Mouse (Mus musculus) liver, postnatal 0 days (tissue): Measurements from ENCODE around the gene Pkd1. TPM values are rescaled to one million over a fixed set of nuclear protein-coding genes. Genes with fewer than 3 reads are reported as not detected.

Source experiments
- ATAC-seq: fragments of 200-750 bp; cut with Nextera tagmentation; 2 replicates; pipeline ENCODE4 v1.8.0; 2017; ENCODE audit warnings: mild to moderate bottlenecking, moderate library complexity
- DNase-seq: peaks from one replicate; pipeline ENCODE4 v3.0.0-alpha.2; 2016
- H3K27ac ChIP-seq: fragments of 300-500 bp; sonication (generic); 2 replicates; pipeline ENCODE4 v1.5.1; 2014; ENCODE audit warnings: antibody characterized with exemption, moderate library complexity, mild to moderate bottlenecking, low read depth
- H3K27me3 ChIP-seq: fragments of 300-500 bp; sonication (generic); 2 replicates; pipeline ENCODE4 v1.6.1; 2014; ENCODE audit warnings: low read length, control low read depth, mixed read lengths; ENCODE audit not compliant: insufficient read depth
- H3K36me3 ChIP-seq: fragments of 300-500 bp; sonication (generic); replicated peaks from 2 replicates; pipeline ENCODE4 v1.6.1; 2014; ENCODE audit warnings: mild to moderate bottlenecking, control low read depth, low read length, moderate library complexity, mixed read lengths; ENCODE audit not compliant: insufficient read depth
- H3K4me1 ChIP-seq: fragments of 300-500 bp; sonication (generic); 2 replicates; pipeline ENCODE4 v1.6.1; 2014; ENCODE audit warnings: antibody characterized with exemption, mild to moderate bottlenecking, control low read depth; ENCODE audit not compliant: insufficient read depth
- H3K4me2 ChIP-seq: fragments of 300-500 bp; sonication (generic); 2 replicates; pipeline ENCODE4 v1.6.1; 2014; ENCODE audit warnings: low read depth, mild to moderate bottlenecking, low read length, moderate library complexity, mixed read lengths
- H3K4me3 ChIP-seq: fragments of 300-500 bp; sonication (generic); 2 replicates; pipeline ENCODE4 v1.5.1; 2014; ENCODE audit warnings: low read depth, low read length
- H3K9ac ChIP-seq: fragments of 300-500 bp; sonication (generic); replicated peaks from 2 replicates; pipeline ENCODE4 v1.6.1; 2014; ENCODE audit warnings: mild to moderate bottlenecking, moderate library complexity
- H3K9me3 ChIP-seq: fragments of 300-500 bp; sonication (generic); 2 replicates; pipeline ENCODE4 v1.6.1; 2016; ENCODE audit warnings: mild to moderate bottlenecking, control low read depth, low read length, mixed read lengths
- CTCF ChIP-seq: sonication (generic); IDR thresholded peaks from 2 replicates; pipeline ENCODE4 v1.5.1; 2016; ENCODE audit warnings: antibody characterized with exemption, low read depth
- EP300 ChIP-seq: IDR thresholded peaks from 2 replicates; pipeline ENCODE4 v1.6.1; 2016; ENCODE audit warnings: antibody characterized with exemption, low read depth, mild to moderate bottlenecking
- WGBS: fragments of 180-500 bp; shearing (Covaris S2); extraction: QIAGEN DNeasy Blood & Tissue Kit; methylation state at CpG from one replicate; pipeline ENCODE4 v1.1.7; 2014; ENCODE audit not compliant: insufficient replicate concordance; 5-methylcytosine and 5-hydroxymethylcytosine counted together
- polyA plus RNA-seq: library from polyadenylated mRNA; unstranded; fragments of >200 nt; fragmentation: Nextera tagmentation; extraction: Ambion mirVana; gene quantifications from 2 replicates; pipeline ENCODE4 v1.2.1, GENCODE M21; 2015

Pkd1 gene
- polyA plus RNA-seq, 1 experiment from 2014 or later, result 2.8 TPM

- WGBS, result 60% methylated on average over 3 of the region's 3 CpGs
- peaks cover 39% of the 10 kb centered on the region for H3K4me1 ChIP-seq
- H3K9ac ChIP-seq, result no peak overlapping the region
These were observed 18.6 kb upstream of the Pkd1 start for GRCm38 (mm10) chr17:24531064-24531463.

GRCm38 (mm10) chr17:24532045-24532444 is 17.6 kb upstream of the Pkd1 start:
- Histone ChIP-seq H3K9ac (no peak overlapping the region), H3K36me3 (peaks cover 12% of the 10 kb centered on the region), H3K4me2 (no peak overlapping the region), H3K27me3 (no peaks in the 10 kb centered on the region), H3K4me1 (peaks cover 31% of the 10 kb centered on the region), H3K9me3 (no peaks in the 10 kb centered on the region), H3K27ac (no peak overlapping the region), H3K4me3 (no peak overlapping the region)
- TF ChIP-seq EP300 (no peak), CTCF (no peak)
- no peak for ATAC-seq
- WGBS, result 67% methylated on average over 7 of the region's 7 CpGs
- no peak for DNase-seq

More at GRCm38 (mm10) chr17:24531064-24531463, 18.6 kb upstream of the Pkd1 start:
- Histone ChIP-seq H3K9me3 (no peaks in the 10 kb centered on the region), H3K36me3 (peaks cover 12% of the 10 kb centered on the region), H3K4me2 (no peak overlapping the region), H3K27ac (no peak overlapping the region), H3K4me3 (no peak overlapping the region), H3K27me3 (no peaks in the 10 kb centered on the region)
- TF ChIP-seq EP300 (no peak), CTCF (no peak)
- ATAC-seq (no peak), DNase-seq (no peak)

GRCm38 (mm10) chr17:24533099-24533992 is 16.3 kb upstream of the Pkd1 start:
- H3K9ac ChIP-seq, result peak overlapping the region; percentile 3; the same call in 1 of the 2 replicates
- H3K27ac ChIP-seq, result no peak overlapping the region
- peak overlapping the region; percentile 64 for H3K4me2 ChIP-seq
- H3K9me3 ChIP-seq, result no peaks in the 10 kb centered on the region
- no peak for TF ChIP-seq EP300
- peak; percentile 55 for TF ChIP-seq CTCF
- peak; percentile 87 for ATAC-seq
- DNase-seq, result peak; percentile 92
- no peaks in the 10 kb centered on the region for H3K27me3 ChIP-seq
- H3K36me3 ChIP-seq, result peaks cover 12% of the 10 kb centered on the region
- peaks cover 31% of the 10 kb centered on the region for H3K4me1 ChIP-seq
- H3K4me3 ChIP-seq, result peak overlapping the region; percentile 24
- WGBS, result 10% methylated on average over 53 of the region's 53 CpGs

GRCm38 (mm10) chr17:24534160-24534718 is 15.4 kb upstream of the Pkd1 start, which contains the start of gene Rab26:
Rab26 (minus strand) TSS chr17:24534210.
- no peak for ATAC-seq
- H3K4me3 ChIP-seq, result peak within 1 kb of the TSS; percentile 24
- peaks cover 12% of the 10 kb centered on the region for H3K36me3 ChIP-seq
- TF ChIP-seq CTCF, result no peak
- no peak for TF ChIP-seq EP300
- no peaks in the 10 kb centered on the region for H3K9me3 ChIP-seq
- no peak within 1 kb of the TSS for H3K27ac ChIP-seq
- H3K4me2 ChIP-seq, result peak within 1 kb of the TSS; percentile 64
- no peaks in the 10 kb centered on the region for H3K27me3 ChIP-seq
- peak within 1 kb of the TSS; percentile 3; the same call in 1 of the 2 replicates for H3K9ac ChIP-seq
- H3K4me1 ChIP-seq, result peaks cover 23% of the 10 kb centered on the region
- DNase-seq, result no peak
- 72% methylated on average over 8 of the region's 8 CpGs for WGBS

GRCm38 (mm10) chr17:24535300-24535699 is 14.3 kb upstream of the Pkd1 start:
- H3K4me1 ChIP-seq, result peaks cover 13% of the 10 kb centered on the region
- no peak overlapping the region for H3K4me3 ChIP-seq
- WGBS, result 67% methylated on average over 5 of the region's 5 CpGs

GRCm38 (mm10) chr17:24537536-24537935 is 12.1 kb upstream of the Pkd1 start:
- no peak overlapping the region for H3K4me2 ChIP-seq
- TF ChIP-seq EP300 (no peak), CTCF (no peak)
- WGBS, result 33% methylated on average over 3 of the region's 3 CpGs
- no peaks in the 10 kb centered on the region for H3K27me3 ChIP-seq
- peaks cover 10% of the 10 kb centered on the region for H3K4me1 ChIP-seq
- ATAC-seq (no peak), DNase-seq (no peak)
- no peaks in the 10 kb centered on the region for H3K9me3 ChIP-seq
- no peak overlapping the region for H3K9ac ChIP-seq
- no peak overlapping the region for H3K4me3 ChIP-seq
- no peak overlapping the region for H3K27ac ChIP-seq
- no peaks in the 10 kb centered on the region for H3K36me3 ChIP-seq

More at GRCm38 (mm10) chr17:24535300-24535699, 14.3 kb upstream of the Pkd1 start:
- ATAC-seq (no peak), DNase-seq (no peak)
- Histone ChIP-seq H3K9ac (no peak overlapping the region), H3K9me3 (no peaks in the 10 kb centered on the region), H3K36me3 (peaks cover 3% of the 10 kb centered on the region; the same call in 1 of the 2 replicates), H3K27ac (no peak overlapping the region), H3K4me2 (no peak overlapping the region), H3K27me3 (no peaks in the 10 kb centered on the region)
- TF ChIP-seq EP300 (no peak), CTCF (no peak)
